Mouse (Mus musculus) thymus, postnatal 14 days (tissue): ENCODE data around the gene Mttp.

Experiments used
- DNase-seq: peaks from one replicate; pipeline ENCODE4 v3.0.0; 2021

Gene Mttp

GRCm38 (mm10) chr3:138043316-138043715 is 101.5 kb downstream of the Mttp start:
- DNase-seq = no peak

GRCm38 (mm10) chr3:138041591-138042301 is 103.0 kb downstream of the Mttp start:
- DNase-seq = no peak

DNA sequence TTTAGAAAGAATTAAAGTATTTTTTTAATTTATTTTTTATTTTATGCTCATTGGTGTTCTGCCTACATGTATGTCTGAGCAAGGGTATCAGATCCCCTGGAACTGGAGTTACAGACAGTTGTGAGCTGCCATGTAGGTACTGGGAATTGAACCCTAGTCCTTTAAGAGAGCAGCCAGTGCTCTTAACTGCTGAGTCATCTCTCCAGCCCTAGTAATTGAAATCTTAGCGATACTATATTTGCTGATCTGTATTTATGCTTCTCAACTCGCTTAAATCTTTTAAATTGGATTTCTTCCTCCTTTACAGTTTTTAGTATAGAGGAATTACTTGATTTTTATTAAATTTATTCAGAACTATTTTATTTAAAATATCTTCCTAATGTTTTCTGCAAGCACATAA is 103.8 kb downstream of the Mttp start:
- no peak for DNase-seq
